Mouse (Mus musculus) forebrain, embryonic 11.5 days (tissue): ENCODE results near the gene Olfr429. TPM values are rescaled to one million over a fixed set of nuclear protein-coding genes. Genes with fewer than 3 reads are reported as not detected.
"Not testable (repeated sequence)": the region's sequence is repeated elsewhere in the genome, so short reads cannot be mapped to it uniquely, and the experiment has no call there.

Source experiments
- ATAC-seq: fragments of 200-750 bp; cut with Nextera tagmentation; replicated peaks from 2 replicates; pipeline ENCODE4 v1.8.0; 2017; ENCODE audit warnings: moderate TSS enrichment; ENCODE audit not compliant: low FRiP score
- DNase-seq: peaks from one replicate; pipeline ENCODE4 v3.0.0-alpha.2; 2017; ENCODE audit warnings: low spot score
- H3K27ac ChIP-seq: fragments of 300-500 bp; sonication (generic); 2 replicates; pipeline ENCODE4 v1.5.1; 2014; ENCODE audit warnings: low read depth, low read length
- H3K27me3 ChIP-seq: fragments of 300-500 bp; sonication (generic); 2 replicates; pipeline ENCODE4 v1.6.1; 2014; ENCODE audit warnings: mild to moderate bottlenecking, low read length, mixed read lengths; ENCODE audit not compliant: control insufficient read depth, insufficient read depth
- H3K36me3 ChIP-seq: fragments of 300-500 bp; sonication (generic); 2 replicates; pipeline ENCODE4 v1.6.1; 2014; ENCODE audit warnings: mild to moderate bottlenecking, low read length, moderate library complexity, mixed read lengths; ENCODE audit not compliant: control insufficient read depth, insufficient read depth
- H3K4me1 ChIP-seq: fragments of 300-500 bp; sonication (generic); replicated peaks from 2 replicates; pipeline ENCODE4 v1.6.1; 2014; ENCODE audit warnings: low read length, mixed read lengths; ENCODE audit not compliant: control insufficient read depth, insufficient read depth
- H3K4me2 ChIP-seq: fragments of 300-500 bp; sonication (generic); 2 replicates; pipeline ENCODE4 v1.6.1; 2014; ENCODE audit warnings: low read depth, mild to moderate bottlenecking, low read length, moderate library complexity, mixed read lengths; ENCODE audit not compliant: severe bottlenecking
- H3K4me3 ChIP-seq: fragments of 300-500 bp; sonication (generic); 2 replicates; pipeline ENCODE4 v1.5.1; 2014; ENCODE audit warnings: low read depth, low read length
- H3K9ac ChIP-seq: fragments of 300-500 bp; sonication (generic); 2 replicates; pipeline ENCODE4 v1.6.1; 2014; ENCODE audit warnings: low read length
- H3K9me3 ChIP-seq: fragments of 300-500 bp; sonication (generic); 2 replicates; pipeline ENCODE4 v1.6.1; 2016; ENCODE audit warnings: low read length, mixed read lengths; ENCODE audit not compliant: control insufficient read depth
- WGBS: fragments of 180-500 bp; shearing (Covaris S2); extraction: QIAGEN DNeasy Blood & Tissue Kit; methylation state at CpG from one replicate; pipeline ENCODE4 v1.1.7; 2014; 5-methylcytosine and 5-hydroxymethylcytosine counted together
- polyA plus RNA-seq: library from polyadenylated mRNA; unstranded; fragments of >200 nt; fragmentation: Nextera tagmentation; extraction: Ambion mirVana; gene quantifications from 2 replicates; pipeline ENCODE4 v1.2.1, GENCODE M21; 2014

The Olfr429 gene
- polyA plus RNA-seq, 1 experiment from 2014 or later: not detected

DNA sequence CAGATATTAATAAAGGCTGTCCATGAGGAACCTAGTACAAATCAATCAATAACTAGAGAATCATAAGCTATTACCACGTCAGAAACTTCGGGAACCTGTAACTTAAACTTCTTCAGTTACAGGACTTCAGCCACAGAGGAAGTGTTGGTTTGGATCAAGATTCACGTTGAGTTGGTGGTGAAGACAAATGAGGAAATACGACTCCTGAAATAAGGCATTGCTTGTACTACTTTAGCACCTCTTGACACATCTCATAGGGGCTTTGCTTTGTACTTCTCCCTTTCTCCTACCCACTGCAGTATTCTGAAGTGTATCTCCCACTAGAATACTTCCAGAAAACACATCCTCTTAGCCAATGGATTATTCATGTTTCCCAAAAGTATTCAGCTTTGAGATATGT is 34.8 kb upstream of the Olfr429 start:
- H3K27ac ChIP-seq, DNase-seq, H3K9me3 ChIP-seq, H3K4me2 ChIP-seq, H3K36me3 ChIP-seq, H3K27me3 ChIP-seq, H3K9ac ChIP-seq, H3K4me3 ChIP-seq, H3K4me1 ChIP-seq, ATAC-seq: not testable (repeated sequence)
- WGBS: 87% methylated on average over 4 of the region's 4 CpGs

DNA sequence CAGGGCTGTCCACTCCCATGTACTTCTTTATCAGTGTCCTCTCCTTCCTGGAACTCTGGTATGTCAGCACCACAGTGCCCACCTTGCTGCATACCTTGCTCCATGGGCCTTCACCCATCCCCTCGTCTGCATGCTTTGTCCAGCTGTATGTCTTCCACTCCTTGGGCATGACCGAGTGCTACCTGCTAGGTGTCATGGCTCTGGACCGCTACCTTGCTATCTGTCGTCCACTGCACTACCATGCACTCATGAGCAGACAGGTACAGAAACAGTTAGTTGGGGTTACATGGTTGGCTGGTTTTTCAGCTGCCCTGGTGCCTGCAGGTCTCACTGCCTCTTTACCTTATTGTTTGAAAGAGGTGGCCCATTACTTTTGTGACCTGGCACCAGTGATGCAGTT is 33.6 kb upstream of the Olfr429 start:
- H3K4me2 ChIP-seq: no peak overlapping the region
- WGBS: 89% methylated on average over 4 of the region's 4 CpGs
- H3K27ac ChIP-seq: no peak overlapping the region
- H3K36me3 ChIP-seq: no peaks in the 10 kb centered on the region
- DNase-seq (no peak), ATAC-seq (no peak)
- H3K9ac ChIP-seq: no peak overlapping the region
- no peaks in the 10 kb centered on the region for H3K9me3 ChIP-seq
- no peaks in the 10 kb centered on the region for H3K27me3 ChIP-seq
- no peak overlapping the region for H3K4me3 ChIP-seq
- no peaks in the 10 kb centered on the region for H3K4me1 ChIP-seq

DNA sequence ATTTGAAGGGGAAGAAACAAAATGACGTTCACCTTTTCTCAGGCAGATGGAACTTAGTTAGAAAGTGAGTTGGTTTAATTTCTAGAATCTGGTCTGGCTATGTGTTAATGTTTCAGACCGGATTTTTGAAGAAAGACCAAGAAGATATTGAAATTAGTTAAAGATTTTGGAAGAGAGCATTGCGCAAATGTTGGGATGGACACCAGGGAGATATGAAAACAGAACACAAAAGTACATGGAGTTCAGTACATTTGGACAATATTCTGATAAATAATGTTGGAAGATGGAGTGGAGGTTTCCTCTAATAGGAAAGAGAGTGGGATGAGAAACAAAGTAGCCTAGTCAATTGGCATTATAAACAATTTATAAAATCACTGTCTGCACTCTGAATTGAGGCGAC is 32.6 kb upstream of the Olfr429 start:
- H3K27ac ChIP-seq: no peak overlapping the region
- DNase-seq: no peak

DNA sequence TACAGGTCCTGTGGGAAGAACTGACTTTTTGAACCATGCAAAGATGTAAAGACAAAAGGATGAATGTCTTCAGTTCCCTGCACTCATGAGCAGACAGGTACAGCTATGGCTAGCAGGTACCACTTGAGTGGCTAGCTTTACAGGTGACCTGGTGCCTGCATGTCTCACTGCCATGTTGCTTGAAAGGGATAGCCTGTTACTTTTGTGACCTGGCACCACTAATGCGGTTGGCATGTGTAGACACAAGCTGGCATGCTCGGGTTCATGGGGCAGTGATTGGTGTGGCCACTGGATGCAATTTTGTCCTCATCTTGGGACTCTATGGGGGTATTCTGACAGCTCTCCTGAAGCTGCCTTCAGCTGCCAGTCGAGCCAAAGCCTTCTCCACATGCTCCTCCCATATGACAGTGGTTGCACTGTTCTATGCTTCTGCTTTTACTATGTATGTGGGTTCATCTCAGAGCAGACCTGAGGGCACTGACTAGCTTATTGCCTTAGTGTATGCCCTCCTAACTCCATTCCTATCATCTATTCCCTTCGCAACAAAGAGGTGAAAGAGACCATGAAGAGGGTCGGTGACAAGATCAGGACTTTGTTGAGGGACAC is 32.1 kb upstream of the Olfr429 start:
- Histone ChIP-seq H3K27ac (no peak overlapping the region), H3K4me1 (no peaks in the 10 kb centered on the region), H3K36me3 (no peaks in the 10 kb centered on the region), H3K4me2 (no peak overlapping the region), H3K9me3 (no peaks in the 10 kb centered on the region), H3K4me3 (no peak overlapping the region), H3K27me3 (no peaks in the 10 kb centered on the region), H3K9ac (no peak overlapping the region)
- WGBS: 82% methylated on average over 5 of the region's 5 CpGs
- no peak for DNase-seq
- no peak for ATAC-seq

More for the DNA sequence above, 32.6 kb upstream of the Olfr429 start:
- no peak overlapping the region for H3K4me3 ChIP-seq
- no peak overlapping the region for H3K4me2 ChIP-seq
- H3K4me1 ChIP-seq: no peaks in the 10 kb centered on the region
- no peaks in the 10 kb centered on the region for H3K27me3 ChIP-seq
- no peaks in the 10 kb centered on the region for H3K36me3 ChIP-seq
- no peak for ATAC-seq
- no peak overlapping the region for H3K9ac ChIP-seq
- WGBS: 82% methylated on average over 4 of the region's 4 CpGs
- H3K9me3 ChIP-seq: no peaks in the 10 kb centered on the region

DNA sequence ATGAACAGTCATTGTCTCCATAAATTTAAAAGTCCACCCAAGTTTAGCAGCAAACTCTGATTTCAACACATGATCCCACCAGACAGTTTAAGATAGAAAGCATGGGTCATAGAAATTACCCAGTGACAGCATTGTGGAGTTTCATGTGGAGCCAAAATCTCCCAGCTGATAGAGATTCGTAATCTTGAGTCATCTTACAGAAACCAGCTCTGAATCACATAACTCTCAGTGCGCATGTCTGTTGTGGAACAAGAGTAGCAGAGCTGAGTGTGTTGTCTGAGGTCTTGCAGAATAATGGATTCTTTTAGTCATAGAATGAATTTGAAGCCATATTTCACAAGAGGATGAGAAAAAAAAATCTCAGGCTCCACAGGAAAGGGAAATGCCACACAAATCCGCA is 31.1 kb upstream of the Olfr429 start:
- 82% methylated on average over 3 of the region's 3 CpGs for WGBS
- ATAC-seq: no peak

DNA sequence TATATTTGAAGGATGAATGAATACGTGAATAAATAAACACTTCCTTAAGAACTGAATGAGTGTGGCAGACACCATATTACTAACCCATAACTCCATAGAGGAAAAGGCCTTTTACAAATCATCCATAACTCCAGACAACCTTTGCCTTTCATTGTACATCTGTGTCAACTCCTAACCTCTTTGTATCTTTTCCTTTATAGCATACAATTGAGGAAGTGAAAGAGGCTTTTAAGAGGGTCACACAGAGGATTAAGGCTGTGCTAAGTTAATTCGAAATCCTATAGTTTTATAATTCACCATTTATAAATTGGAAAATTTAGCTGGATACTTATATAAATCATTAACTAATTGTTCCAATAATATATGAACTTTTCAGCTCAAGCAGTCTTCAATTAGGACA is 28.9 kb upstream of the Olfr429 start:
- Histone ChIP-seq H3K9ac (no peak overlapping the region), H3K36me3 (no peaks in the 10 kb centered on the region), H3K27me3 (no peaks in the 10 kb centered on the region), H3K4me1 (no peaks in the 10 kb centered on the region), H3K4me2 (no peak overlapping the region), H3K4me3 (no peak overlapping the region), H3K9me3 (no peaks in the 10 kb centered on the region), H3K27ac (no peak overlapping the region)
- DNase-seq (no peak), ATAC-seq (no peak)
- WGBS: 78% methylated on average over 2 of the region's 2 CpGs

More for the DNA sequence above, 31.1 kb upstream of the Olfr429 start:
- H3K4me2 ChIP-seq: no peak overlapping the region
- no peaks in the 10 kb centered on the region for H3K27me3 ChIP-seq
- no peaks in the 10 kb centered on the region for H3K4me1 ChIP-seq
- no peak overlapping the region for H3K4me3 ChIP-seq
- no peak overlapping the region for H3K9ac ChIP-seq
- no peak overlapping the region for H3K27ac ChIP-seq
- no peak for DNase-seq
- H3K9me3 ChIP-seq: no peaks in the 10 kb centered on the region
- H3K36me3 ChIP-seq: no peaks in the 10 kb centered on the region

DNA sequence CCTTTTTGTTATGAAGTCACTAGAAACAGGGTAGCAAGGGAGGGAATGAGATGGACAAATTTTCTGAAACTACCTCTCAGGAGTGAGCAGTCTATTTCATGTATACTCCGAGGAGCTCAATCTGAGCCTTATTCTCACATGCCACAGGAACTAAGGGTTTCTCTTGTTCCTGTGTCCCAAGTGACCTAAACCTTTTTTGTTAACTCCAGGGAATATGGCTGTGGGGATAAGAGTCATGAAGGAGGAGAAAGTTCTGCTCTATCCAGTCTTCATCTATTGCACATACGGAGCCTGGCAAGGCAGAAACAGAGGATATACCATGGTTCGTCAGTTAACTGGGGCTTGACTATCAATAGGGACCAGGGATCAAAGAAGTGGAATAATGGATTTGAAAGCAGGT is 17.8 kb upstream of the Olfr429 start, which contains the start of gene Olfr430:
Olfr430 (plus strand) TSS at position 301 of the 400 bp plus-strand sequence.
- Histone ChIP-seq H3K4me2 (no peak within 1 kb of the TSS), H3K27me3 (no peaks in the 10 kb centered on the region), H3K9ac (no peak within 1 kb of the TSS), H3K27ac (no peak within 1 kb of the TSS), H3K4me3 (no peak within 1 kb of the TSS), H3K36me3 (no peaks in the 10 kb centered on the region), H3K9me3 (no peaks in the 10 kb centered on the region), H3K4me1 (no peaks in the 10 kb centered on the region)
- no peak for DNase-seq
- WGBS: 81% methylated on average over 3 of the region's 3 CpGs
- no peak for ATAC-seq

DNA sequence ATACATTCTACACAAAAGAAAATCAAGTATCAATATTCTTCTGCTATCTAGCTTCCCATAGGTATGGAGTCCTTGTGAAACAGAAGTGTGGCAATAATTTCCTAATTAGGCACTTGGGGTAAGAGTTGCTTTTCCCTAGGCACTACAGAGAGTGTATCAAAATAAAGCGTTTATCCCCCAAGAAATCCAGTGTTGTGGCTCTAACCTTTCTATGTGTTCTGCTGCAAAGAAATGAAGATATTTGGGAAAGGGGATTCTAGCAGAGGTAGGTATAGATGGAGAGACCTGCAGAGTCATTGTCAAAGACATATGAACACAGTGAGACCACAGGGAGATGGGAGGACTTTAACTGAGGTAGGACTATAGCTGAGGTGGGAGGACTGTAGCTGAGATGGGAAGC is 12.5 kb downstream of the Olfr429 start, which contains the start of gene Olfr427:
Olfr427 (plus strand) TSS at position 301 of the 400 bp plus-strand sequence.
- Histone ChIP-seq H3K36me3 (no peaks in the 10 kb centered on the region), H3K27me3 (no peaks in the 10 kb centered on the region), H3K9ac (no peak within 1 kb of the TSS), H3K4me1 (no peaks in the 10 kb centered on the region), H3K9me3 (no peaks in the 10 kb centered on the region), H3K27ac (no peak within 1 kb of the TSS), H3K4me2 (no peak within 1 kb of the TSS), H3K4me3 (no peak within 1 kb of the TSS)
- DNase-seq (no peak), ATAC-seq (no peak)
- 88% methylated on average over 1 of the region's 1 CpGs for WGBS

DNA sequence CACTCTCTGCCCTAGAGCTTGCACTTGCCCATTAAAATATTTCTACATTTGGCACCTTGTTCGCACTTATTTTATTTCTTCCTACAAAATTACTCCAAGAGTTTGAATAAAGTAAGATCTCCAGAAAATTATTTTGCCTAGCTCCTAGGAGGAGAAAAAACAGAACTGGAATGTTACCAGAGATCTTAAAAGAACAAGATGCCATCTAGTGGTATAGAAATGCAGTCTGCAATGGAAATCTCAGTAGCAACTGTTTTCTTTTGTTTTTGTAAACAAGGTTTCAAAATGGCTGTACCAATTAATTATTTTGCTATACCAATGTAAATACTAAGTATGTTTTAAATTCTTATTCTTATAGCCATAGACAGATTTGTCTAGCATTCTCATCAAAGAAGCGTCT is 19.6 kb downstream of the Olfr429 start:
- DNase-seq (no peak), ATAC-seq (no peak)
- Histone ChIP-seq H3K9ac (no peak overlapping the region), H3K27me3 (no peaks in the 10 kb centered on the region), H3K4me1 (no peaks in the 10 kb centered on the region), H3K9me3 (no peaks in the 10 kb centered on the region), H3K36me3 (no peaks in the 10 kb centered on the region), H3K27ac (no peak overlapping the region), H3K4me2 (no peak overlapping the region), H3K4me3 (no peak overlapping the region)
- 63% methylated on average over 2 of the region's 2 CpGs for WGBS
